Comparison of ENCODE assay signal across 23 mouse cellular contexts in genomic region chr2:135712921-135713320, GRCm38 (mm10). TPM values are rescaled to one million over a fixed set of nuclear protein-coding genes. Genes with fewer than 3 reads are reported as not detected.
DNase-seq lines count a peak whose midpoint lies in the region; ATAC-seq and TF ChIP-seq lines count a peak whose summit lies in the region.
"Had no signal": no experiment of that assay in that cellular context is flagged by ENCODE, and none has a peak within 500 bp of the region (broad histone marks: within the 10 kb centered on the region; RNA-seq: fewer than 3 reads in every experiment).

No protein-coding gene starts in this region.

- no peak overlapping the region for H3K4me3 ChIP-seq in gastrocnemius, adult 2 months
- H3K4me3 ChIP-seq in hindbrain, embryonic 10.5 days: no peak overlapping the region
- H3K4me3 ChIP-seq in hindbrain, embryonic 14.5 days (replicated peaks; ENCODE audit: low read length): no peak overlapping the region
- H3K4me3 ChIP-seq in midbrain, embryonic 15.5 days: no peak overlapping the region
- no peak overlapping the region for H3K4me3 ChIP-seq in midbrain, embryonic 11.5 days (ENCODE audit: low read depth, low read length)
- H3K4me3 ChIP-seq: embryonic facial prominence, embryonic 15.5 days; intestine, embryonic 15.5 days; left cerebral cortex, adult 2 months; limb, embryonic 10.5 days; megakaryocyte, embryonic 14.5 days; neural tube, embryonic 13.5 days had no signal

- H3K36me3 ChIP-seq in hindbrain, embryonic 10.5 days: no peaks in the 10 kb centered on the region
- no peaks in the 10 kb centered on the region for H3K36me3 ChIP-seq in hindbrain, embryonic 14.5 days (replicated peaks; ENCODE audit: control insufficient read depth, insufficient read depth)
- no peaks in the 10 kb centered on the region for H3K36me3 ChIP-seq in midbrain, embryonic 15.5 days (replicated peaks)
- H3K36me3 ChIP-seq in midbrain, embryonic 11.5 days (ENCODE audit: control insufficient read depth, insufficient read depth, low read length): no peaks in the 10 kb centered on the region
- H3K36me3 ChIP-seq: embryonic facial prominence, embryonic 15.5 days; intestine, embryonic 15.5 days; limb, embryonic 10.5 days; neural tube, embryonic 13.5 days had no signal

- WGBS in hindbrain, embryonic 10.5 days: 59% methylated on average over 6 of the region's 6 CpGs
- WGBS in hindbrain, embryonic 14.5 days: 66% methylated on average over 6 of the region's 6 CpGs
- 64% methylated on average over 6 of the region's 6 CpGs for WGBS in midbrain, embryonic 15.5 days
- WGBS in midbrain, embryonic 11.5 days: 61% methylated on average over 6 of the region's 6 CpGs

- ATAC-seq in hindbrain, embryonic 14.5 days (ENCODE audit: low FRiP score): no peak
- ATAC-seq in midbrain, embryonic 15.5 days (replicated peaks): no peak
- ATAC-seq in midbrain, embryonic 11.5 days (ENCODE audit: low FRiP score): no peak
- ATAC-seq: intestine, embryonic 15.5 days; liver, postnatal 0 days had no signal

- H3K4me1 ChIP-seq in hindbrain, embryonic 10.5 days (replicated peaks): peaks cover 41% of the 10 kb centered on the region
- peaks cover 43% of the 10 kb centered on the region for H3K4me1 ChIP-seq in hindbrain, embryonic 14.5 days (replicated peaks; ENCODE audit: control insufficient read depth, insufficient read depth, low read length)
- H3K4me1 ChIP-seq in midbrain, embryonic 15.5 days: peaks cover 45% of the 10 kb centered on the region
- peaks cover 22% of the 10 kb centered on the region for H3K4me1 ChIP-seq in midbrain, embryonic 11.5 days (ENCODE audit: control insufficient read depth, insufficient read depth, low read length)

- no peak overlapping the region for H3K4me2 ChIP-seq in hindbrain, embryonic 14.5 days (replicated peaks)
- H3K4me2 ChIP-seq in midbrain, embryonic 15.5 days: 0 out of 2 replicates have a peak overlapping the region, but pooled peaks have one; percentile 9
- no peak overlapping the region for H3K4me2 ChIP-seq in midbrain, embryonic 11.5 days
- H3K4me2 ChIP-seq: embryonic facial prominence, embryonic 15.5 days; intestine, embryonic 15.5 days had no signal

- H3K27me3 ChIP-seq in hindbrain, embryonic 10.5 days (ENCODE audit: insufficient read depth, poor library complexity, severe bottlenecking): no peaks in the 10 kb centered on the region
- no peaks in the 10 kb centered on the region for H3K27me3 ChIP-seq in hindbrain, embryonic 14.5 days (ENCODE audit: control insufficient read depth, insufficient read depth, low read length)
- no peaks in the 10 kb centered on the region for H3K27me3 ChIP-seq in midbrain, embryonic 15.5 days (replicated peaks)
- H3K27me3 ChIP-seq in midbrain, embryonic 11.5 days (ENCODE audit: control insufficient read depth, insufficient read depth, low read length): no peaks in the 10 kb centered on the region
- H3K27me3 ChIP-seq: CH12.LX; embryonic facial prominence, embryonic 15.5 days; intestine, embryonic 15.5 days; megakaryocyte, embryonic 14.5 days had no signal

- no peak overlapping the region for H3K9ac ChIP-seq in hindbrain, embryonic 14.5 days
- H3K9ac ChIP-seq in midbrain, embryonic 15.5 days: no peak overlapping the region
- H3K9ac ChIP-seq in midbrain, embryonic 11.5 days (ENCODE audit: low read length): no peak overlapping the region
- H3K9ac ChIP-seq: embryonic facial prominence, embryonic 15.5 days; intestine, embryonic 15.5 days; liver, postnatal 0 days; neural tube, embryonic 13.5 days had no signal

- no peaks in the 10 kb centered on the region for H3K9me3 ChIP-seq in hindbrain, embryonic 10.5 days
- H3K9me3 ChIP-seq in hindbrain, embryonic 14.5 days (ENCODE audit: control insufficient read depth, low read length): no peaks in the 10 kb centered on the region
- no peaks in the 10 kb centered on the region for H3K9me3 ChIP-seq in midbrain, embryonic 15.5 days
- no peaks in the 10 kb centered on the region for H3K9me3 ChIP-seq in midbrain, embryonic 11.5 days (ENCODE audit: control insufficient read depth, low read length)
- H3K9me3 ChIP-seq: embryonic facial prominence, embryonic 15.5 days; intestine, embryonic 15.5 days; limb, embryonic 10.5 days; megakaryocyte, embryonic 14.5 days; neural tube, embryonic 13.5 days had no signal

- H3K27ac ChIP-seq in gastrocnemius, adult 2 months: peak overlapping the region; percentile 75; the same call in 1 of the 2 replicates
- peak overlapping the region; percentile 60; the same call in 1 of the 2 replicates for H3K27ac ChIP-seq in hindbrain, embryonic 10.5 days
- H3K27ac ChIP-seq in hindbrain, embryonic 14.5 days: no peak overlapping the region
- H3K27ac ChIP-seq in midbrain, embryonic 15.5 days: 0 out of 2 replicates have a peak overlapping the region, but pooled peaks have one; percentile 55
- no peak overlapping the region for H3K27ac ChIP-seq in midbrain, embryonic 11.5 days (ENCODE audit: low read depth, low read length)
- H3K27ac ChIP-seq: embryonic facial prominence, embryonic 15.5 days; intestine, embryonic 15.5 days; left cerebral cortex, adult 2 months; limb, embryonic 10.5 days; neural tube, embryonic 13.5 days had no signal

- intact Hi-C loops in gastrocnemius, adult 2 months (cut with DNase I): no loop called here
- intact Hi-C loops in gastrocnemius, postnatal 14 days (cut with DNase I; ENCODE audit: low total_unique reads): no loop called here

- no peak for TF ChIP-seq CTCF in gastrocnemius, adult 2 months (IDR thresholded peaks at IDR 0.05)

- DNase-seq in gastrocnemius, adult 2 months: no peak
- DNase-seq in gastrocnemius, postnatal 14 days: no peak
- no peak for DNase-seq in hindbrain, embryonic 10.5 days (ENCODE audit: low spot score)
- no peak for DNase-seq in hindbrain, embryonic 14.5 days (ENCODE audit: low spot score)
- DNase-seq in midbrain, embryonic 11.5 days (ENCODE audit: low spot score, missing footprints): no peak
- peak; percentile 45 for DNase-seq in testis, postnatal 10 days (ENCODE audit: low spot score)
- no peak for DNase-seq in ovary, postnatal 36 days (ENCODE audit: low spot score)
- DNase-seq: adrenal gland, postnatal 14 days; cerebellum, adult 11 months; cerebellum, postnatal 10 days; heart, postnatal 36 days; kidney, postnatal 36 days; liver, postnatal 0 days; spleen, adult 18-20 months had no signal

RNA-seq across cellular contexts. Expression of gene Plcb4, which starts 54.1 kb away (rescaled TPM):
- total RNA-seq in gastrocnemius, adult 2 months (2021): 10 to 100 TPM; 19.7 to 21.8 TPM
- 10 to 100 TPM; 25.7 to 34.5 TPM for total RNA-seq in gastrocnemius, postnatal 14 days (2021)
- 11.7 and 15.6 TPM in 2 replicates for polyA plus RNA-seq in hindbrain, embryonic 10.5 days (2016; fragmentation: Nextera tagmentation; extraction: Ambion mirVana)
- 41.4 and 46.2 TPM in 2 replicates for polyA plus RNA-seq in hindbrain, embryonic 14.5 days (2014; fragmentation: Nextera tagmentation; extraction: Ambion mirVana)
- 41.7 and 47.8 TPM in 2 replicates for polyA plus RNA-seq in midbrain, embryonic 15.5 days (2015; fragmentation: Nextera tagmentation; extraction: Ambion mirVana)
- 14.5 and 17.7 TPM in 2 replicates for polyA plus RNA-seq in midbrain, embryonic 11.5 days (2014; fragmentation: Nextera tagmentation; extraction: Ambion mirVana)
- total RNA-seq: CH12.LX, MEL had no signal

Comparison
In these comparisons a context has a peak if more than half of its experiments do, and no peak if none do; other contexts are left out.
1. H3K27ac ChIP-seq: peak in gastrocnemius, adult 2 months (single experiment), hindbrain, embryonic 10.5 days (single experiment) and midbrain, embryonic 15.5 days (single experiment); none in hindbrain, embryonic 14.5 days (single experiment) and midbrain, embryonic 11.5 days (single experiment).